Mouse (Mus musculus) bone marrow, adult 2 months (tissue): ENCODE results near the gene Prpsap1. TPM values are rescaled to one million over a fixed set of nuclear protein-coding genes. Genes with fewer than 3 reads are reported as not detected.

ENCODE experiments used
- H3K27ac ChIP-seq: fragments of 200-500 bp; 2 replicates; pipeline ENCODE4 v1.5.1; 2012; ENCODE audit warnings: low read depth, mild to moderate bottlenecking, control low read depth, inconsistent platforms, low read length; ENCODE audit not compliant: control insufficient read depth, poor library complexity, insufficient read depth
- H3K4me1 ChIP-seq: fragments of 200-500 bp; 2 replicates; pipeline ENCODE4 v1.6.1; 2011; ENCODE audit warnings: low read length; ENCODE audit not compliant: control insufficient read depth, insufficient read depth
- H3K4me3 ChIP-seq: fragments of 200-500 bp; replicated peaks from 2 replicates; pipeline ENCODE3; 2011; ENCODE audit warnings: mild to moderate bottlenecking, low read depth, low read length, control low read depth; ENCODE audit not compliant: control insufficient read depth
- CTCF ChIP-seq: fragments of 200-500 bp; IDR thresholded peaks from 2 replicates; pipeline ENCODE4 v1.5.1; 2011; ENCODE audit warnings: low read length, control low read depth; ENCODE audit not compliant: control insufficient read depth, insufficient read depth
- POLR2A ChIP-seq: fragments of 200-500 bp; IDR thresholded peaks from 2 replicates; pipeline ENCODE4 v1.6.1; 2011; ENCODE audit warnings: low read depth, mild to moderate bottlenecking, control low read depth, low read length, borderline replicate concordance; ENCODE audit not compliant: control insufficient read depth
- WGBS: fragments of 180-500 bp; shearing (Covaris S2); methylation state at CpG from one replicate; pipeline ENCODE4 v1.1.7; 2018; 5-methylcytosine and 5-hydroxymethylcytosine counted together
- polyA plus RNA-seq: library from polyadenylated mRNA; stranded (reverse); fragments of >200 nt; gene quantifications from 2 replicates; pipeline ENCODE4 v1.2.4, GENCODE M21; 2011; ENCODE audit warnings: low replicate concordance; ENCODE audit not compliant: missing spikeins, insufficient read depth, insufficient read length

Gene Prpsap1
- polyA plus RNA-seq, 1 experiment = 41.9 TPM

GRCm38 (mm10) chr11:116434287-116434966 lies 59.6 kb downstream of the Prpsap1 start:
- Histone ChIP-seq H3K4me1 (peaks cover 6% of the 10 kb centered on the region), H3K27ac (peak overlapping the region; percentile 95), H3K4me3 (peak overlapping the region; percentile 98)
- no peak for TF ChIP-seq CTCF
- TF ChIP-seq POLR2A = no peak
- under 1% methylated on average over 65 of the region's 67 CpGs for WGBS

- H3K4me3 ChIP-seq = peak within 1 kb of the TSS; percentile 98
- peaks cover 11% of the 10 kb centered on the region for H3K4me1 ChIP-seq
- peak within 1 kb of the TSS; percentile 95 for H3K27ac ChIP-seq
- WGBS = 3% methylated on average over 66 of the region's 66 CpGs
- TF ChIP-seq POLR2A (peak; percentile 75; the same call in 1 of the 2 replicates), CTCF (0 out of 2 replicates have a peak, but pooled peaks have one; percentile 2)
Observed at GRCm38 (mm10) chr11:116433356-116434286, 60.4 kb downstream of the Prpsap1 start, which contains the start of gene Ubald2. Gene Ubald2, plus strand, starts transcription at chr11:116434094.

GRCm38 (mm10) chr11:116432593-116433355 lies 61.2 kb downstream of the Prpsap1 start:
- H3K27ac ChIP-seq = no peak overlapping the region
- no peak overlapping the region for H3K4me3 ChIP-seq
- WGBS = 64% methylated on average over 8 of the region's 8 CpGs
- peaks cover 11% of the 10 kb centered on the region for H3K4me1 ChIP-seq
- TF ChIP-seq CTCF (no peak), POLR2A (no peak)

GRCm38 (mm10) chr11:116432127-116432526 lies 61.9 kb downstream of the Prpsap1 start:
- Histone ChIP-seq H3K4me1 (peaks cover 11% of the 10 kb centered on the region), H3K4me3 (no peak overlapping the region), H3K27ac (no peak overlapping the region)
- no peak for TF ChIP-seq CTCF
- TF ChIP-seq POLR2A = no peak
- 76% methylated on average over 6 of the region's 6 CpGs for WGBS

DNA sequence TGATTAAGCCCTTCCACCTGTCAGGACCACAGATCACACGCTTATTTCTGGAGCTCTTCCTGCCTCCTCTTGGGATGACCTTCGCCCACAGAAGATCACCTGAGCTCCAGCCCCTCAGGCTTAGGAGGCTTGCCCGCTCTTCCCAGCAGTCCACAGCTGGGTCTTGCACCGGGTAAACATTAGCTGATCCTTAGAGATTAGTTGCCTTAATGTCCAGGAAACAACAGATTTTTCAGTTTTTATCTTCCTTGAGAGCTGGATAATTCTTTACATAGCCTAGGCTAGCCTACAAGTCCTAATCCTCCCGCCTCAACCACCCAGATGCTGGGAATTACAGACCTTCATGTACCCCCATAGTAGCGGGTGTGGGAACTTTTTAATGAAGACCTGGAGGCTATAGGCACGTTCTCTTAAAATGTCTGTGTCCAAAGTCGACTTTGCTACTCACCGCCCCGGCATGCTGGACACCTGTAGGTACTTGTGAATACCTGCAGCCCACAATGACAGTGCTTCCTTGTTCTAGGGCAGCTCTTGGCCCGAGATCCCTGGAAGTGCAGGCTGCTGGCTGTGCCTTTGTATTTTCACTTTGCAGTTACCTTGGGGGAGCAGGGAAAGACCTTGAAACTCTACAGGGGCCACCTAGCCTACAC lies 62.4 kb downstream of the Prpsap1 start:
- TF ChIP-seq POLR2A = no peak
- no peak for TF ChIP-seq CTCF
- no peak overlapping the region for H3K4me3 ChIP-seq
- no peak overlapping the region for H3K27ac ChIP-seq
- peaks cover 11% of the 10 kb centered on the region for H3K4me1 ChIP-seq
- WGBS = 83% methylated on average over 11 of the region's 11 CpGs

DNA sequence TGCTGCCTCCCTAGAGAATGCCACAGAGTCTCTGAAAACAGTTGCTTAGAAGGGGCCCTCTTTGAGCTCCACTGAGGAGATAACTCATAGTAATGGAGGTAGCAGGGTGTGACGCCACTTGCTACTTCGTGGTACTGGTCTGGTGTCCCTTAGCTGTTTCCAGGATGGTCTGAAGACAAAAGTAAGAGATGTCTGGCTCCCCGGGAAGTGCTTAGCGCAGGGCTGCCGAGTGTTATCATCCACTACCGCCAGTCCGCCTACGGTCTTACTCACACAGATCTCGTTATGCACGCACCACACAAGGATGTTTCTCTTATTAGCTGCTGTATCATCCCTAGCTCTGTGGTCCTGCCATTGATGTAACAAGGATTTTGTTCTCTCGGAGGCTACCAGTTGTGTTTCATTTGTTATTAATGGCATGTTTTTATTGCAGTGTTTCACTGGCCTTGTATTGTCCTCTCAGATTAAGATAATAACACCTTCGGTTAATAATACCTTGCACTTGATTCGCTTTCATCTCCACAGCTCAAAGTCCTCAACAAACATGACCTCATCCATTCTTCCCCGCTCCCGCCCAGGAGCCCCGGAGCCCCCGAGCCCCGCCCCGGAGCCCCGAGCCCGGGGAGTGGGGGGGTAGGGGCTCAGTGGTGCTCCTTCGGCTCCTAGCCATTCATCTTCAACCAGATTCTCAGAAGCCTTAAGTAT lies 63.1 kb downstream of the Prpsap1 start:
- H3K4me1 ChIP-seq = peaks cover 11% of the 10 kb centered on the region
- no peak overlapping the region for H3K4me3 ChIP-seq
- 81% methylated on average over 22 of the region's 22 CpGs for WGBS
- H3K27ac ChIP-seq = no peak overlapping the region
- no peak for TF ChIP-seq POLR2A
- no peak for TF ChIP-seq CTCF
